Mouse (Mus musculus) T-helper 1 cell (primary cell): Measurements from ENCODE around the gene Grin2a.

Experiments used
- in situ Hi-C: fragments of 300-600 bp; cut with MboI, MseI; formaldehyde crosslinking; loops from one replicate; pipeline ENCODE4 v1.15.1; 2025; ENCODE audit warnings: high pct_unique_total_duplicates

The Grin2a gene

GRCm38 (mm10) chr16:9873001-9873400 lies 122.4 kb downstream of the Grin2a start:
- in situ Hi-C loops: no loop called here

DNA sequence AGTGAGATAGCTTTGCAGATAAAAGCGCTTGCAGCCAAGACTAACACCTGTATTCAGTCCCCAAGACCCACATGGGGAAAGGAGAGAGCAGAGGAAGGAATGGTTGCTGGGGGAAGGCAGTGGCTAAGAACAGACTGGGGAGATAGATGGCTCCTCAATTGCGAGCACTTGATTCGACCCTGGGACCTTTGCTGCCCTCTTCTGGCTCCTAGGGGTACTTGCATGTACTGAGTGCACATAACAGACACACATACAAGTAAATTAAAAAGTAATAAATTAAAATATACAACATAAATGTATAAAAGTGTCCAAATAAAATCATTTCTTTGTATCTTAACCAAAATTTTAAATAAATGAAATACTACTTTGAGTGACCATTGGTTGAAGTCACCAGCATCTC lies 129.7 kb downstream of the Grin2a start:
- in situ Hi-C loops: no loop called here

- in situ Hi-C loops: no loop called here
Observed at GRCm38 (mm10) chr16:9865039-9865438, 130.3 kb downstream of the Grin2a start.

GRCm38 (mm10) chr16:9857758-9858157 lies 137.6 kb downstream of the Grin2a start:
- in situ Hi-C loops: no loop called here

- in situ Hi-C loops: no loop called here
Observed at GRCm38 (mm10) chr16:9851265-9851988, 143.9 kb downstream of the Grin2a start.

DNA sequence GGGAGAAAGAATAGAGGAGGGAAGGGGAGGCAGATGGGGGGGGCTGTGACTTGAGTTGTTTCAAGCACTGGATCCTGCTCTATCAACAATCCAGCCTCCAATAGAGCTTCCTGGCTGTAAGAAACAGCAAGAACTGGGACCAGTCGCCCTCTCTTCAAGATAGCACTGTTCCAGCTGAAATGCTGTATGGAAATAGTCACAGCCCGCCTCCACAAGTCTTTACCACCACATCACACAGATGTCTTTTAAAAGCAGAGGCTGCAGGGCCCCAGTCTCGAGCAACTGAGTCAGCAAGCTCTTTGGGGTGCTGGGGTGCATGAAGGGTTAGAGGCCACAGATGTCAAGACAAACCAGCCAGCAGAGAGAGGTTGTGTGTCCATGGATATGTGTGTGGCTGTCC lies 153.9 kb downstream of the Grin2a start:
- in situ Hi-C loops: no loop called here

DNA sequence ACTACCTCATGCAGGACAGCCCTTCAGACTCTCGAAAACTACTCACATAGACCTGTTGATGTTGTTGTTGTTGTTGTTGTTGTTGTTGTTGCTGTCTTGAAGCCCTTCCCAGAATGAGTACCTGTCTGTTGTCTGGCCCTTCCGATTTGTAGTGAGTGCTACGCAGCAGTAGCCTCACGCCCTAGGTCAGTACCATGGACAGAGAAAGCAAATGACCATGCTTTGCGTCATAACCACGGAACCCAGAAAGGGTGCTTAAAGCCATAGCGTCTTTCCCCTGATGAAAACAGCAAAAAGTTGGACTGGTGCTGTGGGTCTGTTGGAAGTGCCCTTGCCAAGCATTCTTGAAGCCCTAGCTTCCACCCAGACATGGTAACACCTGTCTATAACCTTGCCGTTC lies 158.8 kb downstream of the Grin2a start:
- in situ Hi-C loops: no loop called here

GRCm38 (mm10) chr16:9834236-9834635 lies 161.1 kb downstream of the Grin2a start:
- in situ Hi-C loops: no loop called here

DNA sequence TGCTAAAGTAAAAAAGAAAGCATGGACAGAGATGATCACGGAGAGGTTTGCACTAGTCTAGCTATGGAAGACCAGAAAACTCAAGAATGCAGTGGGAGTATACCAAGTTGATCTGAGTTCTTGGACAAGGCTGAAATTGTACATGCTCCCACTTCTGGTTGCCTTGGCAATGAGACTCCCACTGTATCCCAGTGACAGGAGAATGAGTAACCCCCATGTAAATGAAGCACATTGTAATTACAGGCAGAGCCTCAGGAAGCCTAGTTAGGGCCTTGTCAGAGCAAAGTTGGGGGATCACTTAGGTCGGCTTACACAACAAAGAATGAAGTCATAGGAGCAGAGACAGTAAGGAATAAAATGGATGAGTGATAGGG lies 170.3 kb downstream of the Grin2a start:
- in situ Hi-C loops: no loop called here

DNA sequence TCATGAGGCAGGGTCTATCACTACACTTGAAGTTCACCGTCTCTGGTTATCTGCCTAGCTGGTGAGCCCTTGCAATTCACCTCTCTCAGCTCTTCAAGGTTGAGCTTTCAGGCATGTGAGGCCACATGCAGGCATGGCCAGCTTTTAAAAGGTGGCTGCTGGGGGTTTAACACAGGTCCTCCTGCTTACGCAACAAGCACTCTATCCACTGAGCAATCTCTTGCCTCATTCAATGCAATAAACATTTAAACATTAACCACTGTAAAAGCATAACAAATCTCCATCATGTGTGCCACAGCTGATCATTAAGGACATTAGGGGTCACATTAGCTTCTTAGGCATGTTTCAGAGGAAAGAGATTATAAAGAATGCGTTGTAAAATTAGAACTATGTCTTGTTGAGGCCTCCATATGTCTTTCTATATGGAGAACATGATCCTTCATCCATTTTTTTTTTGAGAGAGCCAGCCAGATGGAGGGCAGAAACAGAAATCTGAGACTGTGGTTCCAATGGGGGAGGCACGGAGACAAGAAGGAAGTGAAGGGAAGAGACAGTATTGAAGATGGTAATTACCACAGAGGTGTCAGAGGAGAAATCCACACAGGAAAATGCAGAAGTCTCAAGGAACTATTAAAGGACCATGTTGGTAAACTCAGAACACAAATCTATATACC lies 170.8 kb downstream of the Grin2a start:
- in situ Hi-C loops: no loop called here

DNA sequence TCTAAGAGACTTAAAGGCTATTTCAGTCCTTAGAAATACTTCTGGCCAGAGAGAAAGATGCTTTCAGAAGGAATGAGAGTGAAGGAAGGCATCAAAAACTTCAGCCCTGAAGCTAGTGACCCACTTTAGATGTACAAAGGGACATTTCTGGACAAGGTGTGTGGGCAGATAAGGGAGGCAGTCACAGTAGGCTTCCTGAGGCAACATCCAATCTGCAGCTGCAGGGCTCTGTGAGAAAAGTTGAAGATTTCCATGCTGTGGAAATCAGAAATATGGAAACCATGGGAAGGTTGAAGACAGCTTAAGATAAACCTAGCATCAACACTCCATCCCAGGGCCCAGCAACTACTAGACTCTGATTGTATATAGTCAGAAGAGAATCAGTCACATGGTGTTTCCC lies 171.7 kb downstream of the Grin2a start:
- in situ Hi-C loops: no loop called here

DNA sequence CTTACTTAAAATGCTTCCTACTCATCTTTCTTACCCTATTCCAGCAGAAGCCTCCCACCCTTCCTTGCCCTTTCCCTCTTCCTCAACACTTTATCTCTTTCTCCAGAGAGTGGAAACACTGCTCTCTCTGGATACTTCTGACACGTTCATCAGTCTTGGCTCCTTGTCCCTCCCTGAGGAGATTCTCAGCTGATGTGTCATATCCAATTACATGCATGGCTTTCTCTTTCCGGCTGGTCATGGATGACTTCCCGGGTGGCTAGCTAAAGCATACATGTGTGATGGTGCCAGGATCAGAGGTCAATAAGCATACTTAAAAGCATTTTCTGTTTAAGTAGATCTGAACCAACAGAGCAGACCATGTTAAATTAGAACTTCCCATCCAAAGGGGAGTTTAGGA lies 175.9 kb downstream of the Grin2a start:
- in situ Hi-C loops: no loop called here

DNA sequence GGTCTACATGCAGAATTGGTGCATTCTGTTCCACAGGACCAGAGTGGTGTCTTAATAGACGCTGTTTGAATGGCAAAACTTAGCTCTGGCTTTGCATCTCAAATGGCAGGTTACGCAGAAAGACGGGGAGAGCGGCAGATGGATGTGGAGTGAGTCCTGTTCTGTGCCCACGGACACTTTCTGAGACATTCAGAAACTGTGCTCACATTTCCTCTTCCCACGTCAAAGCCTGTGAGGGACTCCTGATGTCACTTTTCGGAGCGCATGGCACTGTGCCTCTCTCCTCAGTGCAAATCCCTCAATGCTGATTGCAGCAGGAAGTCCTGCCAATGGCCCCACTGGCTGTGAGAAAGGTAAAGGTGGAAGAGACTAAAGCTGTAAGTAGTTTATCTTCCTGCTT lies 194.0 kb downstream of the Grin2a start:
- in situ Hi-C loops: no loop called here

GRCm38 (mm10) chr16:9800221-9800620 lies 195.1 kb downstream of the Grin2a start:
- in situ Hi-C loops: no loop called here

DNA sequence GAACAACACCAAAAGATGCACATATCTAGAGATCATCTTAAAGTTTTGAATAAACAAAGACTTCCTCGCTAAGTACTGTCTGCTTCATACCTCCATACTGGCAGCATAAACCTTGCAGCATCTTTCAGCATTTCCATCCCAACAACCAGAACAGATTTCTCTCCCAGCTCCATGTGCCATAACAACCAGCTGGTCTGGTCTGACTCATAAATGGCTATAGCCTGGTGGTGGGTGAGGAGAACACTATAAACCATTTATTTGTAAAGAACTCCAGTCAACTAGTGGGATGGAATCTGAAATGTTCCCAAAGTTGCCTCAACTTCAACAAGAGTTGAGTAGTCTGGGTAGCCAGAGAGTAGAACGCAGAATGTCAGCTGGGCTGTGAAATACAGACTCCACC lies 202.4 kb downstream of the Grin2a start:
- in situ Hi-C loops: no loop called here

- in situ Hi-C loops: no loop called here
Observed at GRCm38 (mm10) chr16:9786261-9786660, 209.1 kb downstream of the Grin2a start.

DNA sequence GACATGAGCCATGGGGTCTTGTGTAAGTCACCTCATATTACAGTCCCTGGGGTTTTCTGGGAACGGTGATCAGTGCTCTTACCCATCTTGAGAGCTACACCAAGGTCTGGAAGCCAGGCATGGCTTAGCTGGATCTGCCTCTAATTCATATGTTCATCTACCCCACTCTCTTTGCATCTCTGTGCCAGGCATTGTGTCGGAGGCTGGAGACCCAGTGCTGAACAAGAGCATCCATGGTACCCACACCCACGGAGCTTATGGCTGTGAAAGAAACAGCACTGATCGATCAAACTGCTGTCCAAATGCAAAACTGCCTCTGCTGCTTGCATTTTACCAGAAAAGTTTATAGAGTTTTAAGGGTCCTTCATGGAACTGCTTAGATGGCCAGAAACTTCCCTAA lies 209.5 kb downstream of the Grin2a start:
- in situ Hi-C loops: no loop called here

- in situ Hi-C loops: loop anchor here (10.0 kb wide), 1 partner anchor 64 kb away; no protein-coding TSS in a partner anchor
Observed at GRCm38 (mm10) chr16:9768981-9769380, 226.4 kb downstream of the Grin2a start.

GRCm38 (mm10) chr16:9768356-9768755 lies 227.0 kb downstream of the Grin2a start:
- in situ Hi-C loops: loop anchor here (10.0 kb wide), 1 partner anchor 64 kb away; no protein-coding TSS in a partner anchor

GRCm38 (mm10) chr16:9767946-9768345 lies 227.4 kb downstream of the Grin2a start:
- in situ Hi-C loops: loop anchor here (10.0 kb wide), 1 partner anchor 63 kb away; no protein-coding TSS in a partner anchor

DNA sequence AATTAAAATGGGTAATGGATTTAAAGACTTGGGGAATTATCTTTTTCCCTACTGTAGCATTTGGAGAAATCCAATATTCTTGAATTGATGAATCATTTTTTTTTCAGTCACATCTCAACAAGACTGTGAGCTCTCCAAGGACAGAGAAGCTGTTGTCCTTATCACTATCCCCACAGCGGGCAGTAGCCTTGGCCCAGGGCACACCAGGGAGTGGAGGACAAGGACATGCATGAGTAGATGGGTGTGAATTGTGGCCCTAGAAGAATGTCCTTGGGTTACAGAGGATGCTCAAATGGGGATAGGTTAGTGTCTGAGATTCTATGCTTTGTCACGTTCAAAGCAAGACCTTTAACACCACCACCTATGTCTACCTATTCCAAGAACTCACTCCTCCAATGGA lies 231.3 kb downstream of the Grin2a start:
- in situ Hi-C loops: loop anchor here (10.0 kb wide), 1 partner anchor 59 kb away; no protein-coding TSS in a partner anchor

GRCm38 (mm10) chr16:9760347-9760746 lies 235.0 kb downstream of the Grin2a start:
- in situ Hi-C loops: loop anchor here (10.0 kb wide), 1 partner anchor 56 kb away; no protein-coding TSS in a partner anchor

GRCm38 (mm10) chr16:9756849-9757248 lies 238.5 kb downstream of the Grin2a start:
- in situ Hi-C loops: no loop called here
